Comparison of ENCODE assay signal across 12 mouse cellular contexts in genomic region chr7:49084768-49085167, GRCm38 (mm10).
DNase-seq lines count a peak whose midpoint lies in the region; ATAC-seq and TF ChIP-seq lines count a peak whose summit lies in the region.
"Had no signal": no experiment of that assay in that cellular context is flagged by ENCODE, and none has a peak within 500 bp of the region (broad histone marks: within the 10 kb centered on the region; RNA-seq: fewer than 3 reads in every experiment).

No protein-coding gene starts in this region.

- TF ChIP-seq CTCF in heart, postnatal 0 days (IDR thresholded peaks at IDR 0.05; ENCODE audit: low read depth) = no peak
- TF ChIP-seq CTCF in stomach, postnatal 0 days (IDR thresholded peaks at IDR 0.05; ENCODE audit: low read depth) = no peak

- TF ChIP-seq EP300 in heart, postnatal 0 days (IDR thresholded peaks at IDR 0.05; ENCODE audit: low read depth) = no peak
- TF ChIP-seq EP300 in stomach, postnatal 0 days (optimal IDR thresholded peaks at IDR 0.05) = no peak

- intact Hi-C loops in heart, postnatal 25 days (cut with DNase I) = no loop called here

- no peak for ATAC-seq in heart, postnatal 0 days (ENCODE audit: insufficient read depth, low read depth)
- ATAC-seq in midbrain, embryonic 11.5 days (ENCODE audit: low FRiP score) = no peak
- ATAC-seq in stomach, postnatal 0 days (ENCODE audit: low FRiP score, low TSS enrichment) = no peak

- no peaks in the 10 kb centered on the region for H3K27me3 ChIP-seq in heart, postnatal 0 days (ENCODE audit: control insufficient read depth, insufficient read depth, low read length)
- no peaks in the 10 kb centered on the region for H3K27me3 ChIP-seq in midbrain, embryonic 11.5 days (ENCODE audit: control insufficient read depth, insufficient read depth, low read length)
- no peaks in the 10 kb centered on the region for H3K27me3 ChIP-seq in stomach, postnatal 0 days (ENCODE audit: control insufficient read depth, insufficient read depth, low read length)
- H3K27me3 ChIP-seq: embryonic facial prominence, embryonic 12.5 days had no signal

- H3K27ac ChIP-seq in heart, postnatal 0 days (ENCODE audit: low read depth) = peak overlapping the region; percentile 27; the same call in 1 of the 2 replicates
- peak overlapping the region; percentile 41; the same call in 1 of the 2 replicates for H3K27ac ChIP-seq in midbrain, embryonic 11.5 days (ENCODE audit: low read depth, low read length)
- no peak overlapping the region for H3K27ac ChIP-seq in stomach, postnatal 0 days (replicated peaks)
- H3K27ac ChIP-seq: embryonic facial prominence, embryonic 12.5 days; liver, embryonic 15.5 days had no signal

- H3K36me3 ChIP-seq in heart, postnatal 0 days (replicated peaks; ENCODE audit: control insufficient read depth, insufficient read depth, low read length) = no peaks in the 10 kb centered on the region
- no peaks in the 10 kb centered on the region for H3K36me3 ChIP-seq in midbrain, embryonic 11.5 days (ENCODE audit: control insufficient read depth, insufficient read depth, low read length)
- H3K36me3 ChIP-seq in stomach, postnatal 0 days (ENCODE audit: control insufficient read depth, insufficient read depth, low read length) = no peaks in the 10 kb centered on the region
- H3K36me3 ChIP-seq: embryonic facial prominence, embryonic 12.5 days; liver, embryonic 15.5 days had no signal

- H3K4me3 ChIP-seq in heart, postnatal 0 days (ENCODE audit: low read depth, low read length) = no peak overlapping the region
- H3K4me3 ChIP-seq in midbrain, embryonic 11.5 days (ENCODE audit: low read depth, low read length) = no peak overlapping the region
- no peak overlapping the region for H3K4me3 ChIP-seq in stomach, postnatal 0 days (ENCODE audit: low read depth, low read length)
- H3K4me3 ChIP-seq: embryonic facial prominence, embryonic 12.5 days; liver, embryonic 15.5 days had no signal

- H3K4me1 ChIP-seq in heart, postnatal 0 days (ENCODE audit: control insufficient read depth, insufficient read depth) = peaks cover 44% of the 10 kb centered on the region
- peaks cover 36% of the 10 kb centered on the region for H3K4me1 ChIP-seq in midbrain, embryonic 11.5 days (ENCODE audit: control insufficient read depth, insufficient read depth, low read length)
- no peaks in the 10 kb centered on the region for H3K4me1 ChIP-seq in stomach, postnatal 0 days (replicated peaks; ENCODE audit: control insufficient read depth, insufficient read depth)
- H3K4me1 ChIP-seq: liver, embryonic 15.5 days had no signal

- H3K9me3 ChIP-seq in heart, postnatal 0 days (replicated peaks; ENCODE audit: control insufficient read depth, low read length) = no peaks in the 10 kb centered on the region
- no peaks in the 10 kb centered on the region for H3K9me3 ChIP-seq in midbrain, embryonic 11.5 days (ENCODE audit: control insufficient read depth, low read length)
- no peaks in the 10 kb centered on the region for H3K9me3 ChIP-seq in stomach, postnatal 0 days (ENCODE audit: control insufficient read depth, low read length)
- H3K9me3 ChIP-seq: embryonic facial prominence, embryonic 12.5 days; liver, embryonic 15.5 days had no signal

- 37% methylated on average over 8 of the region's 8 CpGs for WGBS in heart, postnatal 0 days
- WGBS in midbrain, embryonic 11.5 days = 58% methylated on average over 8 of the region's 8 CpGs
- 33% methylated on average over 8 of the region's 8 CpGs for WGBS in stomach, postnatal 0 days

- H3K9ac ChIP-seq in heart, postnatal 0 days (replicated peaks; ENCODE audit: low read depth, low read length) = no peak overlapping the region
- peak overlapping the region; percentile 27; the same call in 1 of the 2 replicates for H3K9ac ChIP-seq in midbrain, embryonic 11.5 days (ENCODE audit: low read length)
- H3K9ac ChIP-seq in stomach, postnatal 0 days (ENCODE audit: low read length) = no peak overlapping the region
- H3K9ac ChIP-seq: embryonic facial prominence, embryonic 12.5 days; liver, embryonic 15.5 days had no signal

- no peak for DNase-seq in heart, postnatal 0 days (ENCODE audit: low spot score)
- no peak for DNase-seq in heart, postnatal 25 days (ENCODE audit: low spot score)
- DNase-seq in right cerebral cortex, postnatal 4 days = peak; percentile 19
- DNase-seq in right cerebral cortex, postnatal 14 days = no peak
- no peak for DNase-seq in midbrain, embryonic 11.5 days (ENCODE audit: low spot score, missing footprints)
- no peak for DNase-seq in liver
- no peak for DNase-seq in stomach, postnatal 0 days (ENCODE audit: low spot score)
- DNase-seq: adrenal gland, postnatal 10 days; cerebellum, adult 2 months; heart, postnatal 14 days had no signal

- H3K4me2 ChIP-seq in heart, postnatal 0 days (ENCODE audit: low read depth, low read length) = no peak overlapping the region
- H3K4me2 ChIP-seq in midbrain, embryonic 11.5 days = no peak overlapping the region
- no peak overlapping the region for H3K4me2 ChIP-seq in stomach, postnatal 0 days (replicated peaks; ENCODE audit: low read depth)
- H3K4me2 ChIP-seq: embryonic facial prominence, embryonic 12.5 days; liver, embryonic 15.5 days had no signal
